Mouse (Mus musculus) kidney, adult 2 months (tissue): Measurements from ENCODE around the gene Slc9a9. TPM values are rescaled to one million over a fixed set of nuclear protein-coding genes. Genes with fewer than 3 reads are reported as not detected.

Source experiments
- DNase-seq: peaks from one replicate; pipeline ENCODE4 v3.0.0; 2021
- H3K27ac ChIP-seq: fragments of 200-500 bp; 2 replicates; pipeline ENCODE4 v1.5.1; 2012; ENCODE audit warnings: low read depth, low read length, control low read depth, inconsistent platforms; ENCODE audit not compliant: insufficient read depth
- H3K27me3 ChIP-seq: fragments of 200-500 bp; replicated peaks from 2 replicates; pipeline ENCODE4 v1.6.1; 2012; ENCODE audit warnings: mild to moderate bottlenecking, moderate library complexity, low read length, inconsistent platforms; ENCODE audit not compliant: control insufficient read depth, insufficient read depth
- H3K36me3 ChIP-seq: fragments of 200-500 bp; 2 replicates; pipeline ENCODE4 v1.6.1; 2012; ENCODE audit warnings: mild to moderate bottlenecking, moderate library complexity, low read length, inconsistent platforms; ENCODE audit not compliant: control insufficient read depth, insufficient read depth
- H3K4me1 ChIP-seq: fragments of 200-500 bp; 2 replicates; pipeline ENCODE4 v1.6.1; 2011; ENCODE audit warnings: low read length; ENCODE audit not compliant: control insufficient read depth, insufficient read depth
- H3K4me3 ChIP-seq: fragments of 200-500 bp; 2 replicates; pipeline ENCODE4 v1.5.1; 2011; ENCODE audit warnings: mild to moderate bottlenecking, low read depth, low read length, control low read depth; ENCODE audit not compliant: insufficient read depth
- CTCF ChIP-seq: fragments of 200-500 bp; conservative IDR thresholded peaks from 2 replicates; pipeline ENCODE4 v1.5.1; 2011; ENCODE audit warnings: low read depth, mild to moderate bottlenecking, control low read depth, low read length, moderate library complexity, mixed read lengths; ENCODE audit not compliant: insufficient read depth, insufficient read length
- POLR2A ChIP-seq: fragments of 200-500 bp; IDR thresholded peaks from one replicate; pipeline ENCODE4 v1.6.1; 2011; ENCODE audit warnings: low read depth, low read length, control low read depth
- WGBS: fragments of 180-500 bp; shearing (Covaris S2); methylation state at CpG from one replicate; pipeline ENCODE4 v1.1.7; 2018; 5-methylcytosine and 5-hydroxymethylcytosine counted together
- polyA plus RNA-seq: library from polyadenylated mRNA; depleted of rRNA; stranded (reverse); fragments of >200 nt; gene quantifications from 2 replicates; pipeline ENCODE4 v1.2.3, GENCODE M21; 2012

Gene Slc9a9
- polyA plus RNA-seq, 1 experiment = 1.5 TPM

- DNase-seq = no peak
- no peaks in the 10 kb centered on the region for H3K36me3 ChIP-seq
- WGBS = 81% methylated on average over 3 of the region's 3 CpGs
- H3K4me3 ChIP-seq = no peak overlapping the region
- no peak for TF ChIP-seq CTCF
- no peaks in the 10 kb centered on the region for H3K27me3 ChIP-seq
- H3K4me1 ChIP-seq = no peaks in the 10 kb centered on the region
- no peak overlapping the region for H3K27ac ChIP-seq
Measured at GRCm38 (mm10) chr9:95178170-95178569, 508.5 kb downstream of the Slc9a9 start.

- TF ChIP-seq CTCF (no peak), POLR2A (no peak)
- Histone ChIP-seq H3K4me1 (no peaks in the 10 kb centered on the region), H3K27me3 (no peaks in the 10 kb centered on the region), H3K36me3 (no peaks in the 10 kb centered on the region), H3K27ac (no peak overlapping the region), H3K4me3 (no peak overlapping the region)
- DNase-seq = no peak
- 72% methylated on average over 2 of the region's 2 CpGs for WGBS
Measured at GRCm38 (mm10) chr9:95180005-95180404, 510.3 kb downstream of the Slc9a9 start.

- TF ChIP-seq CTCF = no peak
- no peak for TF ChIP-seq POLR2A
- Histone ChIP-seq H3K27me3 (no peaks in the 10 kb centered on the region), H3K4me3 (no peak overlapping the region), H3K4me1 (no peaks in the 10 kb centered on the region), H3K36me3 (no peaks in the 10 kb centered on the region), H3K27ac (no peak overlapping the region)
- whole genome bisulfite sequencing = 79% methylated on average over 4 of the region's 4 CpGs
- no peak for DNase-seq
Measured at GRCm38 (mm10) chr9:95180569-95180968, 510.9 kb downstream of the Slc9a9 start.

- WGBS = 48% methylated on average over 13 of the region's 13 CpGs
- no peak overlapping the region for H3K27ac ChIP-seq
- no peaks in the 10 kb centered on the region for H3K27me3 ChIP-seq
Measured at GRCm38 (mm10) chr9:95181241-95182043, 511.7 kb downstream of the Slc9a9 start.

GRCm38 (mm10) chr9:95182272-95182671 lies 512.6 kb downstream of the Slc9a9 start:
- H3K36me3 ChIP-seq = no peaks in the 10 kb centered on the region
- no peaks in the 10 kb centered on the region for H3K27me3 ChIP-seq
- DNase-seq = no peak
- H3K4me3 ChIP-seq = no peak overlapping the region
- TF ChIP-seq POLR2A = no peak
- TF ChIP-seq CTCF = no peak
- H3K4me1 ChIP-seq = no peaks in the 10 kb centered on the region; the same call in 1 of the 2 replicates
- H3K27ac ChIP-seq = no peak overlapping the region
- WGBS = 94% methylated on average over 7 of the region's 7 CpGs

More at GRCm38 (mm10) chr9:95181241-95182043, 511.7 kb downstream of the Slc9a9 start:
- no peaks in the 10 kb centered on the region; the same call in 1 of the 2 replicates for H3K4me1 ChIP-seq
- TF ChIP-seq POLR2A = no peak
- TF ChIP-seq CTCF = no peak
- DNase-seq = no peak
- H3K4me3 ChIP-seq = no peak overlapping the region
- H3K36me3 ChIP-seq = no peaks in the 10 kb centered on the region

GRCm38 (mm10) chr9:95184453-95184852 lies 514.7 kb downstream of the Slc9a9 start:
- no peak overlapping the region for H3K4me3 ChIP-seq
- no peaks in the 10 kb centered on the region for H3K27me3 ChIP-seq
- DNase-seq = peak; percentile 72
- H3K27ac ChIP-seq = no peak overlapping the region
- no peak for TF ChIP-seq POLR2A
- no peak for TF ChIP-seq CTCF
- 53% methylated on average over 5 of the region's 5 CpGs for WGBS
- no peaks in the 10 kb centered on the region for H3K36me3 ChIP-seq
- H3K4me1 ChIP-seq = no peaks in the 10 kb centered on the region; the same call in 1 of the 2 replicates

GRCm38 (mm10) chr9:95185840-95186239 lies 516.1 kb downstream of the Slc9a9 start:
- DNase-seq = peak; percentile 41
- peak overlapping the region; percentile 87 for H3K27ac ChIP-seq
- no peaks in the 10 kb centered on the region; the same call in 1 of the 2 replicates for H3K4me1 ChIP-seq

More at GRCm38 (mm10) chr9:95185840-95186239, 516.1 kb downstream of the Slc9a9 start:
- Histone ChIP-seq H3K36me3 (no peaks in the 10 kb centered on the region), H3K4me3 (no peak overlapping the region), H3K27me3 (no peaks in the 10 kb centered on the region)
- 67% methylated on average over 3 of the region's 3 CpGs for WGBS
- TF ChIP-seq POLR2A (no peak), CTCF (no peak)
